Mouse (Mus musculus) E14TG2a.4 (cell line): ENCODE measurements at regions not wholly inside any gene's neighbourhood (a gene's known extent, or its start where the extent isn't known, plus 50 kb on each side); places are given as distances from the start of the nearest gene placed in this dataset.

Experiments
- H3K27me3 ChIP-seq: 2 replicates; pipeline ENCODE4 v1.6.1; 2014; ENCODE audit warnings: low read length, control low read depth; ENCODE audit not compliant: insufficient read depth
- H3K36me3 ChIP-seq: 2 replicates; pipeline ENCODE4 v1.6.1; 2014; ENCODE audit warnings: low read length, control low read depth; ENCODE audit not compliant: insufficient read depth
- H3K4me1 ChIP-seq: replicated peaks from 2 replicates; pipeline ENCODE4 v1.6.1; 2014; ENCODE audit warnings: low read depth, low read length, control low read depth
- H3K4me3 ChIP-seq: replicated peaks from 2 replicates; pipeline ENCODE4 v1.5.1; 2014; ENCODE audit warnings: mild to moderate bottlenecking, low read length
- H3K9me3 ChIP-seq: 2 replicates; pipeline ENCODE4 v1.6.1; 2014; ENCODE audit warnings: low read length, control low read depth
- CTCF ChIP-seq: conservative IDR thresholded peaks from 2 replicates; pipeline ENCODE4 v1.5.1; 2014; ENCODE audit warnings: low read length
- NANOG ChIP-seq: IDR thresholded peaks from 2 replicates; pipeline ENCODE4 v1.6.1; 2014; ENCODE audit warnings: borderline replicate concordance, low read length, mixed read lengths
- POU5F1 ChIP-seq: IDR thresholded peaks from 2 replicates; pipeline ENCODE4 v1.6.1; 2014; ENCODE audit warnings: low read length, borderline replicate concordance

DNA sequence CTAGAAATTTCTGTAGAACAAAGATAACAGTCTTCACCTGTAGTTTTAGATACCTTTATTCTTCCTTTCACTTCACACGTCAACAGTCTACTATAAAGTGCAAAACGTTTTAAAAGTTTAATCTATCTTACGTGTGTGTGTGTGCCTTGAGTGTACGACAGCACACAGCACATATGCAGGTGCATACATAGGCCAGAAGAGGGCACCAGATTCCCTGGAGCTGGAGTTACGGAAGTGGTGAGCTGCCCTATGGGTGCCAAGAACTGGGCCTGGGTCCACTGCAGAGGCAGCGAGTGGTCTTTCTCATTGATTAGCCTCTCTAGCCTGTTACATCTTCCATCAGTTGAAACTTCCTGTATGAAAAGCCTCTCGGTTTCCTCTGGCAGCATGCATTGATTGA is 285.5 kb upstream of the Dio3 start:
- Histone ChIP-seq H3K27me3 (peaks cover under 1% of the 10 kb centered on the region; the same call in 1 of the 2 replicates), H3K9me3 (no peaks in the 10 kb centered on the region), H3K4me1 (peaks cover 3% of the 10 kb centered on the region; the same call in 1 of the 2 replicates), H3K4me3 (no peak overlapping the region), H3K36me3 (no peaks in the 10 kb centered on the region)
- TF ChIP-seq CTCF (peak; percentile 60), POU5F1 (no peak)

DNA sequence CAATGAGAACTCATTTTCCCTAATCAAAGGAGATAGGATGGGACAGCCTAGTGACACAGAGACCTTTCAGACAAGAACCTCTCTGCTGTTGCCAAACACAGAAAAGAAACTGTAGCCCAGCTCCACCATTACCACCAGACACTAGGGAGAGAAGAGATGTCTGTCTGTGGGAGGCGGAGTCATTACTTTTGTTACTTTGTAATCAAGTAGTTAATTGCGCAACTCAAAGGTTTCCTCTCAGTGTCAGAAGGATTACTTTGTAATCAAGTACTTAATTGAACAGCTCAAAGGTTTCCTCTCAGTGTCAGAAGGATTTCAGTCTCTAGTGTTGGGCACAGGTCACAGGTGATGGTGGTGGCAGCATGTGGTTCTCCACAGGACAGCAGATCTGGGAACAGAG is 276.2 kb upstream of the Dio3 start:
- TF ChIP-seq POU5F1 (no peak), CTCF (no peak), NANOG (no peak)

DNA sequence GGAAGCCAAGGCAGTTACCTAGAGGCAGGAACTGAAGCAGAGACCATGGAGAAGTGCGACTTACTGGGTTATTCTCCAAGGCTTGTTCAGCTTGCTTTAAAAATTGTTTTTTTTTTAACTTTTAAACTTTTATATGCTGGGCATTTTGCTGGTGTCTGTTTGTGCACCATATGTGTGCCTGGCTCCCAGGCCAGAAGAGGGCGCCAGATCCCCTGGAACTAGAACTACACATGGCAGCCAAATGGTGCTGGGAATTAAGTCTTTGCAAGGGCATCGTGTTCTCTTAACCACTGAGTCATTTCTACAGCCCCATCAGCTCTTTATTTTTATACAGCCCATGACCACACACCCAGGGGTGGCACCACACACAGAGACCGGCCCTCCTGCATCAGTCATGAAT is 269.7 kb upstream of the Dio3 start:
- Histone ChIP-seq H3K27me3 (peaks cover 5% of the 10 kb centered on the region; the same call in 1 of the 2 replicates), H3K4me3 (no peak overlapping the region), H3K4me1 (no peaks in the 10 kb centered on the region), H3K9me3 (no peaks in the 10 kb centered on the region), H3K36me3 (no peaks in the 10 kb centered on the region)
- TF ChIP-seq POU5F1 (no peak), NANOG (no peak), CTCF (peak; percentile 81)

More for the DNA sequence above, 276.2 kb upstream of the Dio3 start:
- Histone ChIP-seq H3K27me3 (peaks cover 5% of the 10 kb centered on the region; the same call in 1 of the 2 replicates), H3K4me3 (no peak overlapping the region), H3K36me3 (no peaks in the 10 kb centered on the region), H3K9me3 (no peaks in the 10 kb centered on the region), H3K4me1 (no peaks in the 10 kb centered on the region)

DNA sequence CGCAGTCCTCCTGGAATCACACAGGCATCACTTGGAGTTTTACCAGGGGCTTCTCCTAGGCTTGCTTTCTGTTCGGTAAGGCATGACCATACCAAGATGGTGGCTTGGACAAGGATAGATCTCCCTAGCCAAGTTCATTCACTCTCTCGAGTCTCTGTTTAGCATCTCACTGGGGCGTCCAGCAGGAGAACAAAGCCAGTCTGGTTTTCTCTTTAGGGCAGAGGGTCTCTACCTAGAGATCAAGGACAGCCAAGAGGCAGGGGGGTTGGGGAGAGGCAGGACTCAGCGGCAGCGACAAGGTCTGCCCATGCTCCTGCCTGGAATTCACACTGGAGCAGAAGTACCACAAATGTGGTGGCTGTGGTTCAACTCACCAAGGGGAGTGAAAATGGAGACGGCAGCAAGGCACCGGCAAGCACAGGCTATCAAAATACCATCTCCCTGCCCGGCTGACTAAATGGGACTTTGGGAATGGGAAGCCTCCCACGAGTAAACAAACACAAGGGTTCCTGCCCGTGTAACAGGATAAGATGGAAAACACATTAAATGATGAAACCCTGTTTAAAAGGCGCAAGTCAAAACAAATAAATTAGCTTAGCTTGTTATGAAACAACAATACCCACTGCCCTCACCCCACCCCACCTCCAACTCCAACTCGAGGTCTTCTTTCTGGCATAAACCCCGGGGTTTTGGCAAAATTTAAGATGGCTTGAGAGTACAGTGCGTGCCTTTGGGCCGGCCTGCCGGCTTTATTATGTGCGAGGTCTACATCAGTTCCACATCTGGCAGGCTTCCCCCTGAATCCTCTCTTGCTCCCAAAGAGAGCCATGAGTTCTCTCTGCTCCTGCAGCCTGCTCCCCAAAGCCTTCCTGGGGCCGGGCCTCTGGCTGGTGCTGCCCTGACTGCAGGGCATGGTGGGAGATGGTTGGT is 258.1 kb upstream of the Dio3 start:
- TF ChIP-seq POU5F1 (no peak), NANOG (no peak), CTCF (no peak)

DNA sequence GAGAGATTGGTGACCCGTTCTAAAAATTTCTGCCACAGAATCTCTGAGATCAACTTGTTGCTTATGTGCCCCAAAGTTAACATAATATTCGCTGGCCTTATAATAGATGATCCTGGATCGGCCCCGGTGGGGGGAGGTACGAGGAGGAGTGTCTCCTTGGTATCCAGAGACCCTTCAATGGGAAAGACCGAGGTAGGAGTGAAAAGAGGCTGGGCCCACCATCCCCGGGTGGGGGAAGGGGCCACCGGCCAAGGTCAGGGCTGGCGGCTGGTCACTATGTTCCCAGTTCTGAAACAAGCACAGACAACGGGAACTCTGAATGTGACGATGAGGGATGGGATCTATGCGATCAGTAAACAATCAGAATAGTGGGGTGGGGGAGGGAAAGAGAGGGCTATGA is 257.2 kb upstream of the Dio3 start:
- Histone ChIP-seq H3K4me3 (no peak overlapping the region), H3K36me3 (no peaks in the 10 kb centered on the region), H3K9me3 (peaks cover 3% of the 10 kb centered on the region; the same call in 1 of the 2 replicates), H3K4me1 (peaks cover 14% of the 10 kb centered on the region), H3K27me3 (peaks cover 25% of the 10 kb centered on the region; the same call in 1 of the 2 replicates)
- TF ChIP-seq NANOG (no peak), POU5F1 (no peak), CTCF (no peak)

More for the DNA sequence above, 258.1 kb upstream of the Dio3 start:
- Histone ChIP-seq H3K27me3 (peaks cover 23% of the 10 kb centered on the region; the same call in 1 of the 2 replicates), H3K4me3 (no peak overlapping the region), H3K36me3 (no peaks in the 10 kb centered on the region), H3K9me3 (peaks cover 3% of the 10 kb centered on the region; the same call in 1 of the 2 replicates), H3K4me1 (peaks cover 14% of the 10 kb centered on the region)

DNA sequence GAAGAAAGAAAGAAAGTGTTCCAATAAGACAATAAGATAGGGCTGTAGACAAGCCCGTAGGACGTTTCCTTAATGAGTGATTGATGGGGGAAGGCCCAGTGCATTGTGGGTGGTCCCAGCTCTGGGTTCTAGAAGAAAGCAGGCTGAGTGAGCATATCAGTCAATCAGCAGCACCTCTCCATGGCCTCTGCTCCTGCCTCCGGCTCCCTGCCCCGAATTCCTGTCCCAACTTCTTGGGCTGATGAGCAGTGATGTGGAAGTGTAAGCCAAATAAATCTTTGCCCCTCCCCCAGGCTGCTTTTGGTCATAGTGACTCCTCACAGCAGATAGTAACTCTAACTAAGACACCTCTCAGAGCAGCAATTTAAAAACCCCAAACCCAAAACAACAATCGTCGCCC is 256.2 kb upstream of the Dio3 start:
- H3K36me3 ChIP-seq = no peaks in the 10 kb centered on the region
- H3K4me3 ChIP-seq = no peak overlapping the region
- peaks cover 14% of the 10 kb centered on the region for H3K4me1 ChIP-seq
- no peak for TF ChIP-seq POU5F1
- TF ChIP-seq NANOG = no peak
- no peak for TF ChIP-seq CTCF
- H3K27me3 ChIP-seq = peaks cover 25% of the 10 kb centered on the region; the same call in 1 of the 2 replicates
- H3K9me3 ChIP-seq = peaks cover 3% of the 10 kb centered on the region; the same call in 1 of the 2 replicates

DNA sequence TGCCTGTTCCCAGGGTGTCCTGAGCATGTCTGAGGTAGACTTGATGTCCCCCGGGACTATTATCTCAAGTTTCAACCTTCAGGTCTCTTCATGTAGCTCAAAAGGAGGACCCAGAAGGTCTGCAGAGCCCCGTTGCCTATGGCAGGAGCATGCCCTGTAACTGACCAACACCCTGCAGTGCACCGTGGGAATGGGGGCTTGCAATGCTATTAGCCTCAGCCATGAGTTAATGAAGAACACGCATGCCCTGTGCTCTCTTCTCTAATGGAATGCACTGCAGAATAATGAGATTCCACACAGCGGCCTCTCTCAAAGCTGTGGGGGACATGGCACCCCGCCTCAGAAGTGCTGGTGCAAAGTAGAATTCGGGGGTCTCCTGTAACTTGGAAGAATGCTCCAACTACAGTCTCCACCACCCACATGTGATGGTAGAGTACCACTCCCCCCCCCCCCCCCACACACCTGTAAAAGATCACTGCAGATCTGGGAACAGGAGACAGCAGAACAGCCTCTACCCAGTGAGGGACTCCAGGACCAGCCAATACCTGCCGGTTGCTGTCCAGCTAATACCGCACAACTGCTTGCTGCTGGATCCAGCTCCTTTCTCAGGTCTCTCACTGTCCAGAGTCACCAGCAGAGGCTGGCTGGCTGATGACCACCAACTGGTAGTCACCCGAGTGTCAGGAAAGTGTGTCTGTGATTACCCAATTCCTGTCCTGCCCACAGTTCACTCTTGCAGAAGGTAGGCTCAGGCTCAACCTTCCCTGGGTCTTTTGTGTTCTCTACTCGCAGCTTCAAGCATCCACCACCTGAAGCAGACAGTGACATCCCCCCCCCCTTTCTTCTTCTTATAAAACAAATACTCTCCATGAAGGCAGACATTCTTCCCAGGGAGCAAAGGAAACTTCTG is 255.4 kb upstream of the Dio3 start:
- no peak for TF ChIP-seq CTCF
- TF ChIP-seq POU5F1 = no peak
- no peak for TF ChIP-seq NANOG
- Histone ChIP-seq H3K4me1 (peaks cover 14% of the 10 kb centered on the region), H3K4me3 (no peak overlapping the region), H3K9me3 (peaks cover 1% of the 10 kb centered on the region; the same call in 1 of the 2 replicates), H3K36me3 (no peaks in the 10 kb centered on the region), H3K27me3 (peaks cover 25% of the 10 kb centered on the region; the same call in 1 of the 2 replicates)

DNA sequence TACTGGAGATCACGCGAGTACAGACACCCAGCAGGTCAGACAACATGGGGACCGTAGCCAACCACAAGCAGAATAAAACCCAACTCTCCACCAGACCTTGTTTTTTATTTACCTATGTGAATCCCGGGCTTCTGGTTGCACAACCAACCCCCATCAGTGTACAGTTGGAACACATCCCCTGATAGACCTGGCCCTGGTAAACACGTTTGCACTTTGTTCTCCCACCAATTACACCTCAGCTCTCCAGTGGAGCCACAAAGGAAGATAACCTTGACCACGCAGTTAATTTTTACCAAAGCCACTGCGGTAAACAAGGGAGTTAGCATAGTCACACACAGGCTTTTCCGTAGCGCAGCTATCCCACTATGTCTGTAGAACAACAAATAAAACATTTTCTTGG is 254.6 kb upstream of the Dio3 start:
- peaks cover 30% of the 10 kb centered on the region; the same call in 1 of the 2 replicates for H3K27me3 ChIP-seq
- H3K4me3 ChIP-seq = no peak overlapping the region
- H3K9me3 ChIP-seq = no peaks in the 10 kb centered on the region
- TF ChIP-seq CTCF (no peak), NANOG (no peak), POU5F1 (no peak)
- no peaks in the 10 kb centered on the region for H3K36me3 ChIP-seq
- H3K4me1 ChIP-seq = peaks cover 14% of the 10 kb centered on the region
